Mouse (Mus musculus) heart, adult 8-10 months (tissue): Measurements from ENCODE around the gene Per1. TPM values are rescaled to one million over a fixed set of nuclear protein-coding genes. Genes with fewer than 3 reads are reported as not detected.
A peak's percentile ranks its signal among the peaks of the same experiment; 100 is the strongest.

Source experiments
- DNase-seq: peaks from one replicate; pipeline ENCODE4 v3.0.0; 2022; ENCODE audit warnings: low spot score
- total RNA-seq, 4 experiments: library from RNA; stranded (reverse); gene quantifications; 2 replicates each; pipeline ENCODE4 v1.2.4; 2022

Per1 gene
- total RNA-seq, 4 experiments from 2014 or later, result 33.3 to 81.2 (median 48.5) TPM

GRCm38 (mm10) chr11:69133566-69133922, 38.5 kb downstream of the Per1 start:
- no peak for DNase-seq

GRCm38 (mm10) chr11:69133923-69134621, 39.1 kb downstream of the Per1 start:
- no peak for DNase-seq

GRCm38 (mm10) chr11:69134622-69134968, 39.6 kb downstream of the Per1 start:
- DNase-seq, result no peak

GRCm38 (mm10) chr11:69135361-69135760, 40.3 kb downstream of the Per1 start:
- no peak for DNase-seq

GRCm38 (mm10) chr11:69147546-69147945, 52.5 kb downstream of the Per1 start:
- DNase-seq, result no peak

GRCm38 (mm10) chr11:69148451-69148960, 53.5 kb downstream of the Per1 start:
- DNase-seq, result no peak

- no peak for DNase-seq
These were observed 54.7 kb downstream of the Per1 start for GRCm38 (mm10) chr11:69149728-69150127.

GRCm38 (mm10) chr11:69150444-69150843, 55.4 kb downstream of the Per1 start:
- peak; percentile 45 for DNase-seq

- no peak for DNase-seq
These were observed 56.0 kb downstream of the Per1 start for GRCm38 (mm10) chr11:69151004-69151403.

- no peak for DNase-seq
These were observed 58.8 kb downstream of the Per1 start for GRCm38 (mm10) chr11:69153831-69154230.

- DNase-seq, result no peak
These were observed 60.3 kb downstream of the Per1 start for GRCm38 (mm10) chr11:69155351-69155750.

- DNase-seq, result no peak
These were observed 61.8 kb downstream of the Per1 start, which contains the start of gene Alox12b for GRCm38 (mm10) chr11:69156800-69157199. Alox12b (plus strand) TSS chr11:69156989.

Other genes with a start within 250 kb of the Per1 start
- 10 to 100 TPM; 53.9 to 67.7 (median 65.2) TPM for gene Ndel1, start 223.4 kb upstream of the Per1 start, total RNA-seq
- under 1 TPM in 3 of 4 experiments, not detected in 1; 0.11 to 0.28 (median 0.17) TPM for gene Rnf222, start 206.7 kb upstream of the Per1 start, total RNA-seq
- gene Rpl26, start 193.6 kb upstream of the Per1 start, total RNA-seq, result 100 to 1,000 TPM; 676 to 808 (median 721) TPM
- gene Odf4, start 168.1 kb upstream of the Per1 start, total RNA-seq, result under 1 TPM in 1 of 4 experiments, not detected in 3; 0.44 TPM
- gene Arhgef15, start 137.7 kb upstream of the Per1 start, total RNA-seq, result 10 to 100 TPM; 26.6 to 30.9 (median 30.1) TPM
- 1 to 10 TPM; 3.4 to 8.3 (median 6.3) TPM for gene Slc25a35, start 127.1 kb upstream of the Per1 start, total RNA-seq
- 10 to 100 TPM; 81.3 to 98.3 (median 89.4) TPM for gene Rangrf, start 120.0 kb upstream of the Per1 start, total RNA-seq
- gene Pfas, start 86.8 kb upstream of the Per1 start, total RNA-seq, result 1 to 10 TPM; 4.5 to 8.2 (median 5.3) TPM
- gene Ctc1, start 79.3 kb upstream of the Per1 start, total RNA-seq, result 10 to 100 TPM; 13.0 to 19.5 (median 14.9) TPM
- under 1 TPM in 2 of 4 experiments, not detected in 2; 0.33 to 0.75 TPM for gene Aurkb, start 49.6 kb upstream of the Per1 start, total RNA-seq
- gene Borcs6, start 35.5 kb upstream of the Per1 start, total RNA-seq, result 10 to 100 TPM; 16.1 to 18.7 (median 17.1) TPM
- gene Tmem107, start 24.4 kb upstream of the Per1 start, total RNA-seq, result 1 to 10 TPM; 6.3 to 8.4 (median 7.5) TPM
- gene Vamp2, start 6.7 kb upstream of the Per1 start, total RNA-seq, result 10 to 100 TPM; 57.1 to 72.2 (median 68.6) TPM
- under 1 TPM in 1 of 4 experiments, not detected in 3; 0.12 TPM for gene Hes7, start 25.2 kb downstream of the Per1 start, total RNA-seq
- gene 9130213A22Rik, start 27.4 kb downstream of the Per1 start, total RNA-seq, result under 1 TPM; 0.16 to 0.60 (median 0.38) TPM
- not detected for gene Aloxe3, start 30.7 kb downstream of the Per1 start, total RNA-seq
- gene Alox12b, start 61.8 kb downstream of the Per1 start, total RNA-seq, result not detected
- 1 to 10 TPM in 3 of 4 experiments, under 1 TPM in 1; 0.89 to 1.8 (median 1.2) TPM for gene Alox8, start 102.6 kb downstream of the Per1 start, total RNA-seq
- gene Gucy2e, start 141.8 kb downstream of the Per1 start, total RNA-seq, result 1 to 10 TPM; 1.7 to 2.5 (median 2.1) TPM
- 1 to 10 TPM; 1.8 to 5.1 (median 2.6) TPM for gene Cntrob, start 228.6 kb downstream of the Per1 start, total RNA-seq
- gene Trappc1, start 228.8 kb downstream of the Per1 start, total RNA-seq, result 10 to 100 TPM; 46.5 to 50.6 (median 49.2) TPM
- gene Kcnab3, start 231.0 kb downstream of the Per1 start, total RNA-seq, result under 1 TPM in 3 of 4 experiments, not detected in 1; 0.17 to 0.38 (median 0.27) TPM
- gene Rnf227, start 245.2 kb downstream of the Per1 start, total RNA-seq, result under 1 TPM; 0.34 to 0.44 (median 0.39) TPM